In genomic region chr5:108726557-108727248, GRCm38 (mm10) we compare ENCODE assay signal across 8 mouse cellular contexts. TPM values are rescaled to one million over a fixed set of nuclear protein-coding genes. Genes with fewer than 3 reads are reported as not detected.
DNase-seq lines count a peak whose midpoint lies in the region; ATAC-seq lines count a peak whose summit lies in the region.

No protein-coding gene starts in this region.

- peak; percentile 95 for ATAC-seq in hindbrain, embryonic 16.5 days

- no peaks in the 10 kb centered on the region for H3K27me3 ChIP-seq in hindbrain, embryonic 16.5 days (replicated peaks; ENCODE audit: control insufficient read depth, insufficient read depth, low read length)

- H3K4me3 ChIP-seq in hindbrain, embryonic 16.5 days (ENCODE audit: low read length), result no peak overlapping the region

- H3K9ac ChIP-seq in hindbrain, embryonic 16.5 days (ENCODE audit: low read depth, low read length), result no peak overlapping the region

- DNase-seq in adrenal gland, adult (ENCODE audit: inconsistent age in 2 of 2, low spot score in 1 of 2), result peak; percentile 79 to 92
- no peak for DNase-seq in adrenal gland, adult 8-10 months
- DNase-seq in cerebellum, postnatal 25 days, result peak; percentile 77 to 86
- DNase-seq in frontal cortex, postnatal 25 days (ENCODE audit: low spot score in 2 of 2), result peak; percentile 72 to 73
- DNase-seq in left cerebral cortex, adult 11 months (ENCODE audit: low spot score), result peak; percentile 71
- peak; percentile 89 for DNase-seq in lung, postnatal 36 days
- peak; percentile 73 for DNase-seq in right cerebral cortex, postnatal 14 days

- H3K9me3 ChIP-seq in hindbrain, embryonic 16.5 days (ENCODE audit: control insufficient read depth, low read length), result no peaks in the 10 kb centered on the region

- H3K36me3 ChIP-seq in hindbrain, embryonic 16.5 days (ENCODE audit: control insufficient read depth, insufficient read depth, low read length), result no peaks in the 10 kb centered on the region

- 22% methylated on average over 5 of the region's 5 CpGs for WGBS in hindbrain, embryonic 16.5 days

- H3K4me1 ChIP-seq in hindbrain, embryonic 16.5 days (ENCODE audit: control insufficient read depth, insufficient read depth, low read depth, low read length), result no peaks in the 10 kb centered on the region

- H3K27ac ChIP-seq in hindbrain, embryonic 16.5 days (ENCODE audit: low read depth, low read length), result no peak overlapping the region

- no peak overlapping the region for H3K4me2 ChIP-seq in hindbrain, embryonic 16.5 days (ENCODE audit: low read length)

RNA-seq across cellular contexts. Expression of gene Fgfrl1, which starts 34.5 kb away (rescaled TPM):
- 10 to 100 TPM; 29.5 to 52.6 (median 34.7) TPM for total RNA-seq in adrenal gland, adult 8-10 months (2022)
- polyA plus RNA-seq in hindbrain, embryonic 16.5 days (2015; fragmentation: Nextera tagmentation; extraction: Ambion mirVana), result 4.7 and 4.8 TPM in 2 replicates

RNA-seq across cellular contexts. Expression of gene Rnf212, which starts 48.1 kb away (rescaled TPM):
- total RNA-seq in adrenal gland, adult 8-10 months (2022), result not detected
- polyA plus RNA-seq in hindbrain, embryonic 16.5 days (2015; fragmentation: Nextera tagmentation; extraction: Ambion mirVana), result 0.25 TPM in 1 of 2 replicates, not detected in the other

RNA-seq across cellular contexts. Expression of gene Slc26a1, which starts 51.3 kb away (rescaled TPM):
- under 1 TPM; 0.14 to 0.46 (median 0.19) TPM for total RNA-seq in adrenal gland, adult 8-10 months (2022)
- polyA plus RNA-seq in hindbrain, embryonic 16.5 days (2015; fragmentation: Nextera tagmentation; extraction: Ambion mirVana), result 3.6 and 3.9 TPM in 2 replicates

RNA-seq across cellular contexts. Expression of gene Dgkq, which starts 57.2 kb away (rescaled TPM):
- total RNA-seq in adrenal gland, adult 8-10 months (2022), result 10 to 100 TPM; 15.3 to 39.9 (median 31.0) TPM
- polyA plus RNA-seq in hindbrain, embryonic 16.5 days (2015; fragmentation: Nextera tagmentation; extraction: Ambion mirVana), result 26.6 and 33.4 TPM in 2 replicates
